Mouse (Mus musculus) small intestine, adult 2 months (tissue): ENCODE measurements around the gene Wbp1.

Experiments
- CTCF ChIP-seq: fragments of 200-500 bp; IDR thresholded peaks from 2 replicates; pipeline ENCODE4 v1.5.1; 2012; ENCODE audit warnings: low read depth, mild to moderate bottlenecking, control low read depth, inconsistent platforms, low read length, moderate library complexity, mixed read lengths; ENCODE audit not compliant: insufficient replicate concordance, insufficient read length; ENCODE audit errors: extremely low read depth
- POLR2A ChIP-seq: fragments of 200-500 bp; IDR thresholded peaks from 2 replicates; pipeline ENCODE4 v1.6.1; 2012; ENCODE audit warnings: low read depth, mild to moderate bottlenecking, control low read depth, inconsistent platforms, low read length, moderate library complexity

DNA sequence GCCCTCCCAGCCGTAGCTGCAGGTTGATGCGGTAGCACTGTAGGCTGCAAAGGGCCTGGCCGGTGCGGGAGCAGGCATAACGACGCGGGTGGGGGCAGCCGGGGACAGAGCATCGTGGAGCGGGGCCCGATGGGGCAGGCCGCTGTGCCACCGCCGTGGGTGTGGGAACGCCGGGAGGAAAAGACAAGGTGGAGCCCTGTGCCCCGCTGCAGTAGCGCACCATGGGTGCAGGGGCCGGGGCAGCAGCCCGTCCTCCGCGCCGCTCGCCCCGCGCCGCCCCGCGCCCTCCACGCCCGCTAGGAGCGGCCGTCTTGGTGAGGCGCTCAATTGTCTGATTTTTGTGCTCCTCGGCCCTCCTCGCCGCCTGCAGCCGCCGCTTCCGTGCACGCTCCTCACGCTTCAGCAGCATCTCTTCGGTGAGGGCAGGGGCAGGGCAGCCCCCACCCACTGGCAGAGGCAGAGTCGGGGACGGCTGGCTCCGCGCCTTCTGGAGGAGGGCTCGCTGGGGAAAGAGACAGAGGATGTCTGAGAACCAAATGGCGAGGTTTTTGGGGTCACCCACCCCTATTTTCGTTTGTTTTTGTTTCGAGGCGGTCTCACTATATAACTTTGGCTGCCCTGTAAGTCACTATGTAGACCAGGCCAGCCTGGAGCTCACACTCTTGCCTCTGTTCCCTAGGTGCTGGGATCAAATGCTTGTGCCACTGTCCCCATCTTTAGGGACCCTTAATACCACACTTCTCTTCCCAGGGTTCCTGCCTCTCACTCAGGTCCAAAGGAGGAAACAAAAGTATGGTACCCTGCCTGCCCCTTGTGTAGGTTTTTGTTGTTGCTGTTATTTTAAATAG is 728 bp upstream of the Wbp1 start:
- TF ChIP-seq CTCF (no peak), POLR2A (no peak)
